Mouse (Mus musculus): ENCODE data around the gene Bnipl.

GRCm38 (mm10) chr3:95250783-95251424 is at the start of gene Bnipl:
- no peak for TF ChIP-seq CTCF (conservative IDR thresholded peaks at IDR 0.05; ENCODE audit: low read length)
- no peak for TF ChIP-seq POU5F1 (IDR thresholded peaks at IDR 0.05; ENCODE audit: borderline replicate concordance, low read length)
- TF ChIP-seq NANOG (IDR thresholded peaks at IDR 0.05; ENCODE audit: borderline replicate concordance, low read length), result no peak
